Mouse (Mus musculus): ENCODE data around the gene Slc9a5.

The Slc9a5 gene

GRCm38 (mm10) chr8:105326141-105326672, 22.4 kb upstream of the Slc9a5 start, which contains the start of the genes Lrrc29 and Tmem208:
Gene Lrrc29, minus strand, starts transcription at chr8:105326278.
Gene Tmem208, plus strand, starts transcription at chr8:105326354.
- peak; percentile 97 to 99 for DNase-seq

- DNase-seq = peak in 1 of 2 experiments; percentile 16
Observed at GRCm38 (mm10) chr8:105326968-105327367, 21.7 kb upstream of the Slc9a5 start.

GRCm38 (mm10) chr8:105330325-105330724, 18.3 kb upstream of the Slc9a5 start:
- DNase-seq = no peak

- peak in 1 of 2 experiments; percentile 30 for DNase-seq
Observed at GRCm38 (mm10) chr8:105331469-105331868, 17.2 kb upstream of the Slc9a5 start.

- DNase-seq = no peak
Observed at GRCm38 (mm10) chr8:105331931-105332330, 16.7 kb upstream of the Slc9a5 start.

- DNase-seq = no peak
Observed at GRCm38 (mm10) chr8:105332523-105332922, 16.1 kb upstream of the Slc9a5 start.

- peak in 1 of 2 experiments; percentile 34 for DNase-seq
Observed at GRCm38 (mm10) chr8:105336373-105337130, 12.1 kb upstream of the Slc9a5 start.

- DNase-seq = no peak
Observed at GRCm38 (mm10) chr8:105338992-105339391, 9.7 kb upstream of the Slc9a5 start.

GRCm38 (mm10) chr8:105339886-105340635, 8.6 kb upstream of the Slc9a5 start:
- DNase-seq = peak in 1 of 2 experiments; percentile 12

- no peak for DNase-seq
Observed at GRCm38 (mm10) chr8:105341399-105341798, 7.2 kb upstream of the Slc9a5 start.

- no peak for DNase-seq
Observed at GRCm38 (mm10) chr8:105342768-105343167, 5.9 kb upstream of the Slc9a5 start.

- no peak for DNase-seq
Observed at GRCm38 (mm10) chr8:105343791-105344574, 4.7 kb upstream of the Slc9a5 start.

- no peak for DNase-seq
Observed at GRCm38 (mm10) chr8:105345061-105345975, 3.3 kb upstream of the Slc9a5 start.

GRCm38 (mm10) chr8:105346611-105347427, 1.8 kb upstream of the Slc9a5 start:
- DNase-seq = peak in 1 of 2 experiments; percentile 54

GRCm38 (mm10) chr8:105347428-105348221, 1.0 kb upstream of the Slc9a5 start, which contains the start of gene Fhod1:
Gene Fhod1, minus strand, starts transcription at chr8:105347953.
- peak; percentile 91 to 96 for DNase-seq

- DNase-seq = peak; percentile 78 to 80
Observed at GRCm38 (mm10) chr8:105349096-105349771, 591 bp downstream of the Slc9a5 start.

GRCm38 (mm10) chr8:105350186-105350585, 1.5 kb downstream of the Slc9a5 start:
- DNase-seq = peak in 1 of 2 experiments; percentile 44

- DNase-seq = peak; percentile 71 to 80
Observed at GRCm38 (mm10) chr8:105353583-105354135, 5.0 kb downstream of the Slc9a5 start.

- no peak for DNase-seq
Observed at GRCm38 (mm10) chr8:105354549-105354948, 5.9 kb downstream of the Slc9a5 start.
